16 mouse cellular contexts compared by ENCODE assay signal in the genomic region with DNA sequence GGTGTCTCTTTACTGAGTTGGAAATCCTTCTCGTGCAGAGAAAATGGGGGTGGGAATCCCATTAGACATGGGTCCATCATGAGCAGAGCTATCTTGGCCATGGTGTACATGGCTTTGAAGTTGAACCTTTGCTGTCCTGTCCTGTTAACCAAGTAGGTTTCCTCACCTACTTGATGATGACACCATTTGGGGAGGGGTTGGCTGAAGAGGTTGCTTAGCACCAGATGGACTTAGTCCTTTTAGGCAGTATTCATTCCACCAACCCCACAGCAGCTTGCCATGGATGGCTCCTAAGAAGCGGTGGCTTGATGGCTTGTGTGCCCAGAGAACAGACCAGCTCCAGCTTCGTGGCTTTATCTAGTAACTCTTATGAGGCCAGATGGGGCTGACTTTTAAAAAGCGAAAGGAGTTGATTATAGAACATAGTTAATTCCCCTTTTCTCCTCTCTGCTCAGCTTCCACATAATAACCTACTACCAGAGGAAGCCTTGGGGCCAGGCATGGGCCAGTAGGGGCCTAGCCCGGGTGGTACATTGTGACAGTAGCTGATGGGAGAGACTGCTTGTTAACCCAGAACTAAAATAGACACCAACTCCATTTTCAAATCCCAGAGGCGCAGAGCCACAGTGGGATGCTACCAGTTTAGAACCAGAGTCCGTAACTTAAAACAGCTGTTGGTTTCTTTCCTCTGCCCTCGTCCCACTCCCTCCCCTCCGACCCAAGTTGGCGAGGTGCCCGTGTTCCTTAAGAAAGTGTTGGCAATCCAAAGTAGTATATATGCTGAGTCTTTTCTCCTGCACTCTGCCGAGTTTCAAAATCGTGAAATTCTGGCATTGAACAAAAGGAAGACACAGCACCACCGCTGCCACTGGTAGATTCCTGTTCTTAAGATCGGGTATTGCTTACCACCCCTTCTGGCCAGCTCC.
DNase-seq lines count a peak whose midpoint lies in the region; ATAC-seq and TF ChIP-seq lines count a peak whose summit lies in the region.
"Had no signal": no experiment of that assay in that cellular context is flagged by ENCODE, and none has a peak within 500 bp of the region (broad histone marks: within the 10 kb centered on the region; RNA-seq: fewer than 3 reads in every experiment).

No protein-coding gene starts in this region.

- no peak for TF ChIP-seq CTCF in lung, embryonic 14.5 days (IDR thresholded peaks at IDR 0.05; ENCODE audit: low read depth)
- TF ChIP-seq CTCF in intestine, postnatal 0 days (IDR thresholded peaks at IDR 0.05; ENCODE audit: low read depth) = no peak

- no peak for DNase-seq in embryonic facial prominence, embryonic 10.5 days (ENCODE audit: low spot score)
- DNase-seq in lung, embryonic 14.5 days = peak; percentile 87
- DNase-seq in lung, postnatal 36 days = no peak
- DNase-seq in lung, postnatal 14 days = peak; percentile 49
- DNase-seq in ovary, postnatal 14 days (ENCODE audit: low spot score) = no peak
- DNase-seq: adrenal gland, adult 8-10 months; cerebellum, adult 9-11 months had no signal

- no peaks in the 10 kb centered on the region for H3K27me3 ChIP-seq in embryonic facial prominence, embryonic 12.5 days
- H3K27me3 ChIP-seq in embryonic facial prominence, embryonic 10.5 days (replicated peaks; ENCODE audit: low read depth, poor library complexity, severe bottlenecking) = no peaks in the 10 kb centered on the region
- H3K27me3 ChIP-seq in lung, embryonic 14.5 days (ENCODE audit: insufficient read depth, low read length) = no peaks in the 10 kb centered on the region
- H3K27me3 ChIP-seq in kidney, embryonic 16.5 days (ENCODE audit: insufficient read depth, low read length) = no peaks in the 10 kb centered on the region
- H3K27me3 ChIP-seq in intestine, postnatal 0 days (replicated peaks; ENCODE audit: control insufficient read depth, insufficient read depth, low read length) = no peaks in the 10 kb centered on the region
- H3K27me3 ChIP-seq: midbrain, embryonic 12.5 days had no signal

- H3K36me3 ChIP-seq in embryonic facial prominence, embryonic 12.5 days = peaks cover 25% of the 10 kb centered on the region
- H3K36me3 ChIP-seq in embryonic facial prominence, embryonic 10.5 days (replicated peaks) = peaks cover 44% of the 10 kb centered on the region
- peaks cover 58% of the 10 kb centered on the region for H3K36me3 ChIP-seq in lung, embryonic 14.5 days (ENCODE audit: insufficient read depth)
- H3K36me3 ChIP-seq in kidney, embryonic 16.5 days (ENCODE audit: insufficient read depth, low read length) = peaks cover 30% of the 10 kb centered on the region
- H3K36me3 ChIP-seq in intestine, postnatal 0 days (ENCODE audit: control insufficient read depth, insufficient read depth) = peaks cover 91% of the 10 kb centered on the region
- H3K36me3 ChIP-seq: midbrain, embryonic 12.5 days had no signal

- H3K4me2 ChIP-seq in embryonic facial prominence, embryonic 12.5 days (replicated peaks) = no peak overlapping the region
- no peak overlapping the region for H3K4me2 ChIP-seq in lung, embryonic 14.5 days
- no peak overlapping the region for H3K4me2 ChIP-seq in kidney, embryonic 16.5 days (replicated peaks; ENCODE audit: low read depth, low read length)
- H3K4me2 ChIP-seq in intestine, postnatal 0 days (replicated peaks; ENCODE audit: low read depth) = no peak overlapping the region
- H3K4me2 ChIP-seq: midbrain, embryonic 12.5 days had no signal

- WGBS in embryonic facial prominence, embryonic 12.5 days = 79% methylated on average over 15 of the region's 15 CpGs
- WGBS in embryonic facial prominence, embryonic 10.5 days = 88% methylated on average over 15 of the region's 15 CpGs
- WGBS in lung, embryonic 14.5 days = 62% methylated on average over 15 of the region's 15 CpGs
- 84% methylated on average over 15 of the region's 15 CpGs for WGBS in kidney, embryonic 16.5 days
- WGBS in intestine, postnatal 0 days = 83% methylated on average over 15 of the region's 15 CpGs

- 0 out of 2 replicates have a peak overlapping the region, but pooled peaks have one; percentile 4 for H3K9ac ChIP-seq in embryonic facial prominence, embryonic 12.5 days
- H3K9ac ChIP-seq in lung, embryonic 14.5 days = no peak overlapping the region
- H3K9ac ChIP-seq in kidney, embryonic 16.5 days (replicated peaks; ENCODE audit: low read length) = no peak overlapping the region
- no peak overlapping the region for H3K9ac ChIP-seq in intestine, postnatal 0 days (ENCODE audit: low read depth, low read length)
- H3K9ac ChIP-seq: liver, embryonic 14.5 days; midbrain, embryonic 12.5 days had no signal

- no peak for ATAC-seq in embryonic facial prominence, embryonic 12.5 days (ENCODE audit: insufficient number of reproducible peaks, insufficient read depth, low FRiP score, low TSS enrichment)
- ATAC-seq in lung, embryonic 14.5 days (ENCODE audit: insufficient read depth) = peak; percentile 74
- no peak for ATAC-seq in kidney, embryonic 16.5 days (ENCODE audit: low FRiP score, low TSS enrichment)
- no peak for ATAC-seq in intestine, postnatal 0 days
- ATAC-seq: hindbrain, embryonic 16.5 days had no signal

- no peaks in the 10 kb centered on the region for H3K9me3 ChIP-seq in embryonic facial prominence, embryonic 12.5 days
- H3K9me3 ChIP-seq in embryonic facial prominence, embryonic 10.5 days = no peaks in the 10 kb centered on the region
- H3K9me3 ChIP-seq in lung, embryonic 14.5 days (ENCODE audit: low read depth, low read length) = no peaks in the 10 kb centered on the region
- H3K9me3 ChIP-seq in kidney, embryonic 16.5 days (ENCODE audit: low read length) = no peaks in the 10 kb centered on the region
- H3K9me3 ChIP-seq in intestine, postnatal 0 days (ENCODE audit: control insufficient read depth) = no peaks in the 10 kb centered on the region
- H3K9me3 ChIP-seq: forebrain, embryonic 10.5 days; midbrain, embryonic 12.5 days had no signal

- H3K4me3 ChIP-seq in embryonic facial prominence, embryonic 12.5 days = no peak overlapping the region
- H3K4me3 ChIP-seq in embryonic facial prominence, embryonic 10.5 days = no peak overlapping the region
- H3K4me3 ChIP-seq in lung, embryonic 14.5 days (ENCODE audit: low read depth, low read length) = no peak overlapping the region
- no peak overlapping the region for H3K4me3 ChIP-seq in kidney, embryonic 16.5 days (ENCODE audit: low read length)
- no peak overlapping the region for H3K4me3 ChIP-seq in intestine, postnatal 0 days (ENCODE audit: low read depth, low read length)
- H3K4me3 ChIP-seq: forebrain, embryonic 10.5 days; layer of hippocampus, adult 2 months; left cerebral cortex, adult 2 months; midbrain, embryonic 12.5 days had no signal

- 0 out of 2 replicates have a peak overlapping the region, but pooled peaks have one; percentile 24 for H3K27ac ChIP-seq in embryonic facial prominence, embryonic 12.5 days
- no peak overlapping the region for H3K27ac ChIP-seq in embryonic facial prominence, embryonic 10.5 days (replicated peaks)
- H3K27ac ChIP-seq in lung, embryonic 14.5 days (ENCODE audit: low read depth) = peak overlapping the region; percentile 76
- H3K27ac ChIP-seq in kidney, embryonic 16.5 days (ENCODE audit: low read length) = peak overlapping the region; percentile 77
- no peak overlapping the region for H3K27ac ChIP-seq in intestine, postnatal 0 days (ENCODE audit: low read depth, low read length)
- H3K27ac ChIP-seq: forebrain, embryonic 10.5 days; layer of hippocampus, adult 2 months; left cerebral cortex, adult 2 months; liver, embryonic 14.5 days; midbrain, embryonic 12.5 days had no signal

- H3K4me1 ChIP-seq in embryonic facial prominence, embryonic 12.5 days = 0 out of 2 replicates have a peak, but pooled peaks cover 10% of the 10 kb centered on the region
- 0 out of 2 replicates have a peak, but pooled peaks cover 6% of the 10 kb centered on the region for H3K4me1 ChIP-seq in embryonic facial prominence, embryonic 10.5 days
- H3K4me1 ChIP-seq in lung, embryonic 14.5 days (ENCODE audit: insufficient read depth) = peaks cover 6% of the 10 kb centered on the region
- peaks cover 2% of the 10 kb centered on the region; the same call in 1 of the 2 replicates for H3K4me1 ChIP-seq in kidney, embryonic 16.5 days (ENCODE audit: insufficient read depth, low read length)
- H3K4me1 ChIP-seq in intestine, postnatal 0 days (replicated peaks; ENCODE audit: control insufficient read depth, insufficient read depth, low read length) = no peaks in the 10 kb centered on the region

Comparison
In these comparisons a context has a peak if more than half of its experiments do, and no peak if none do; other contexts are left out.
1. H3K27ac ChIP-seq: peak in embryonic facial prominence, embryonic 12.5 days (single experiment), lung, embryonic 14.5 days (single experiment) and kidney, embryonic 16.5 days (single experiment); none in embryonic facial prominence, embryonic 10.5 days (single experiment) and intestine, postnatal 0 days (single experiment).
2. DNase-seq: peak in lung, embryonic 14.5 days (single experiment) and lung, postnatal 14 days (single experiment); none in embryonic facial prominence, embryonic 10.5 days (single experiment), lung, postnatal 36 days (single experiment) and ovary, postnatal 14 days (single experiment).